Mouse (Mus musculus): Measurements from ENCODE around the gene Tnpo1.

The Tnpo1 gene

DNA sequence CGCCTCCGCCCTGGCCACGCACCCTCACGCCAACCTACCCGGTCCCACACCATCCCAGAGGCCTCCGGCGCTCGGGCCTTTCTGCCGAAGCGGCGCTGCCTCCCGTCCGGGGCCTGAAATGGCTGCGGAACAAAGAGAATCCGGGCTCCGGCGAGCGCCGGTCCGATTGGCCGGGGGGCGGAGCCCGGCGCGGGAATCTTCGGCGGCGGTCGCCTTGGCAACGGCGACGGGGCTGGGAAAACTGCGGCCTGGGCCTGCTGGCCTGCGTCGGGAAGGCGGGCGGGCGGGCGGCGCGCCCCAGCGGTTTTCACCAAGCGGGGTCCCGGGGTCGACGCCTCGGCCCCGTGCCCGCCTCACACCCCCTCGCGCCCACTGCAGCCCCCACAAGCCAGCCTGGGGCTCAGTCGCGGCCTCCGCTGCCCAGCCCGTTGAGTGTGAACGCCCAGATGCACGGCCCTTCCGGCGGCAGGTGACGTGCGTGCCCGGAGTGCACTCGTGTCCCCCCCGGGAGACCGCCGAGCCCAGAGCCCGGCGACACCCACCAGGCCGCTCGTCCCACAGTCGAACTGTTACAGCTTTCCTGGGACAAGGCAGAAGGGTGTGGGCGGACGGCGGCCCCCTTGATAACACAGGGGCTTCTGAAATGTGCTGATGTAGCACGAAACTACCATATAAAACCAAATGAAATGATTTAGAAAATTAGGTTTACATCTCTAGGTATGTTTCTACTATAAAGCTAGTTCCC lies at the start of gene Tnpo1:
TSS of gene Tnpo1 (minus strand) at position 172 of the 745 bp plus-strand sequence.
- peak; percentile 92 for DNase-seq (ENCODE audit: low spot score in 2 of 2)

DNA sequence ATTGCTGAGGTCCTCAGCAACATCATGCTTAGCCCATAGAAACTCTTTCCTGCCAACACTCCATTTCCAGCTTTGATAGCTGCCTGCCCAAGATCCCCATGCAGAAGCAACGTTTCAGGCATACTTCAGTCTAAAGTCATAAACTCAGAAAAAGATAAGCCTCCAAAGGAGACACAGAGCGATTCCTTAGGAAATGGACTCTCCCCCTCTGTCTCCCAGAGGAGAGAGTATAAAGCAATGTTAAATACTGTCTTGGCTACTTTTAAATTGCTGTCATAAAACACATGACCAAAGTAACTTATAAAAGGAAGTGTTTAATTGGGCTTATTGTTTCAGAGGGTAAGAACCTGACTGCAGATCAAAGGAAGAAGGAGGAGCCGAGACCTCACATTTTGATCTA lies 45.9 kb upstream of the Tnpo1 start:
- DNase-seq (ENCODE audit: low spot score in 2 of 2): no peak

DNA sequence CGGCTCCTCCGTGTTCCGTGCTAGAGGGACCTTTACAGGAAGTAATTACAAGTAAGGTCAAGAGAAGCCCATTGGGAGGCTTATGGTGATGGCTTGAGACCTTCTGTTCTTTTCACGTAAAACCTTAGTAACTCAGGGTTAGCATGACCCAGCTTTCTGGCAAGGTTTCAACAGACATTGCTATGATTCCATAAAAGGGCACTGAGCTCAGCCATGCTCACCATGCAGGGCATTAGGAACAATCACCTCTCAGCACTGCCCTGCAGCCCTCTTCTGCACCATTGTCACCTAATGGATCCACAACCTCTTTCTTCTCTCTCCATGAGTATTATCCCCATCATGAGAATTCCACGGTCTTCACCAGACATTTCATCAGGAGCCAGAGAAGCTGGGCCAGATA lies 45.5 kb upstream of the Tnpo1 start:
- no peak for DNase-seq (ENCODE audit: low spot score in 2 of 2)

DNA sequence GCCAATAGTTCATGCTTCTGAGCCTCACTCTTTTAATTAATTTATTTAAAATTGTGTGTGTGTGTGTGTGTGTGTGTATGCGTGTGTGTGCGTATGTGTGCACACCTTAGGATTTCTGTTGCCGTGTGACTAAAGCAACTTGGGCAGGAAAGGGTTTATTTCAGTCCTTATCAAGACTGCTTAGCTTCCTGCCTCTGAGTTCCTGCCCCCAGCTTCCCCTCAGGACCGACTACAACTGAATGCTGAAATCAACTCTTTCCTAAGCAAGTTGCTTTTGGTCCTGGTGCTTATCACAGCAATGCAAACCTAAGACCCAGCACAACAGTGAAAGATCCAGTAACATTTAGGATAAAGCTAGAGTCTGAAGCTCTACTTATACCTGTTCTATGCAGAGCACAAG lies 42.3 kb upstream of the Tnpo1 start:
- DNase-seq (ENCODE audit: low spot score in 2 of 2): no peak

DNA sequence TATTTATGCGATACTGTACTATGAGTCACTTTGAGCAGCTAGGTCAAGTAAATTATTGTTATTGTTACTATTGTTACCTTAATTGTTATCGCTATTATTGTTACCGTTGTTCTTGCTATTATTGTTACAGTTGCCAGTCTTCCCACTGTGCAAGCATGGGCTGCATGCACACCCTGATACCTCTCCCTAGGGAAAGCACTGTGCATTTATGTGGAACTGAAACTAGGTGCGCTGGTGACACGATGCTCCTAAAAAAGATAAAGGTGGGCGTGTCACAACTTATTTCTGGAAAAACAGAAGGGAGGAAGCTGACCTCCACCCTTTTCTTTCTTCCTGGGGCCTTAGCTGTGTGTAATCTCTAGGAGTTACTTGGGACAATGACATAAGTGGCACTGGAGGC lies 41.8 kb upstream of the Tnpo1 start:
- no peak for DNase-seq (ENCODE audit: low spot score in 2 of 2)

DNA sequence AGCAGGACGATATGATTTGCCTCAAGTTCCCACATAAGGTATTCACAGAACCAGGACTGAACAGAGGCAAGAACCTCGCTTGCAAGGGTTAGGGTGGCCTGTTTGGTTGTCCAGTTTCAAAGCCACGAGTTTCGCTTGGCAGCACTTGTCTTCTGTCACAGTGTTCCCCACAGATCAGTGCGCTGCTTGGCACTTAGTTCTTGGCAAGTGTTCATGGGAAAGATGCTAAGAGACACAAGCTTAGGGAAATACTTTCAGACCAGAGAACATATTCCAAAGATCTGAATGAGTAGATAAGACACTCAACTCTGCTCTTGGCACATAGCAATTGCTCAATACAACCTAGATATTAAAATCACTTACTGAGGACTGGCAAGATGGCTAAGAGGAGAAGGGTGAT lies 40.4 kb upstream of the Tnpo1 start:
- DNase-seq (ENCODE audit: low spot score in 2 of 2): no peak

DNA sequence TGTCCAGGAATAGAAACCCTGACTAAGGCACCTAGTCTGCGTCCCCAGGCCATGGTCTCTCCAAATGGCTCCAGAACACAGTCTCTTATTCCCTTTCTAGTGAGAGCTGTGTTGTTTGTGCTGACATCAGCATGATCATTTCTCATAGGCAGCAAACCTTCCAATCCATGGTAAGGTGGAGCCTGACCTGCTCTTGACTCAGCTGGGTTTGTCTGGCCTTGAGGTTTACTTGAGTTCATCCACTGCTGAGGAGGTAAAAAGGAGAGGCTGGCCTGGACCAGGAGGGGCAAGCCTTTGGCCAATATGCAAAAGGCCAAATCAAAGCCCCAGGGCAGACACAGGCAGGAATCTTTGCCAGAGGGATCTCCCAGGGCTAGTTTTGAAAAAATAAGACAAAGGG lies 37.4 kb upstream of the Tnpo1 start:
- DNase-seq (ENCODE audit: low spot score in 2 of 2): no peak

DNA sequence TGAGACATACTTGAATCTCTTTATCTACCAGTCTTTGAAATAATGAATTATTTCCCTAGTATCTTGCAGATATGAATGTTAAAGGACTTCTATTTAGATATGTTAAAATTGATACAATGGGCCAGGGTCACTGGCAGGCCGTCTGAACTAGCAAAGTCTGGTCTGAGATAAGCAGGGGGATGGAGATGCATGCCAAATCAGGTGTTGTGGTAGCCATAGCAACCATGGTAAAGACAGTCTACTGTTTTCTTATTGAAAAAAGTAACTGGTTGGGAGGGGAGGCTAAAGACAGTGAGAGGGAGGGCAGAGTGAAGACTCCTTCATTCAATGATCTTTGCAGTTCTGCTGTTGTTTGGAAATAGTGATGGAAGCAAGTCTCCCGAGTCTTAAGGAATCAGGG lies 32.0 kb upstream of the Tnpo1 start:
- DNase-seq (ENCODE audit: low spot score in 2 of 2): no peak

DNA sequence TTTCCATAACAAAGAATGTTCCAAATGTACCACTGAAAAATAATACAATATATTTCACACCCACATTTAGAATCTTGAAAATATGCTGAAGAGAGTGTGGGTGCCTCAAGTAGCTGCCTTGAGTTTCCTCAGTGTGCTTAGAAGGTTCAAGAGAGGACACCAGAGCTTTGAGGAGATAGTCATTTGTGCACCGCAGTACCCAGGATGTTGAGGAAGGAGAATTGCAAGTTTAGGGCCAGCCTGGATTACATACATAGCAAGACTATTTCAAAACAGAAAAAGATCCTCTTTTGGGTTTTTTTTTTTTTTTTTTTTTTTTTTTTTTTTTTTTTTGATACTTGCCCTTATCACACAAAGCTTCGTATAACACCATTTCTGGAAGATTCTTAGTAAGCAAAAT lies 30.0 kb upstream of the Tnpo1 start:
- DNase-seq (ENCODE audit: low spot score in 2 of 2): no peak

DNA sequence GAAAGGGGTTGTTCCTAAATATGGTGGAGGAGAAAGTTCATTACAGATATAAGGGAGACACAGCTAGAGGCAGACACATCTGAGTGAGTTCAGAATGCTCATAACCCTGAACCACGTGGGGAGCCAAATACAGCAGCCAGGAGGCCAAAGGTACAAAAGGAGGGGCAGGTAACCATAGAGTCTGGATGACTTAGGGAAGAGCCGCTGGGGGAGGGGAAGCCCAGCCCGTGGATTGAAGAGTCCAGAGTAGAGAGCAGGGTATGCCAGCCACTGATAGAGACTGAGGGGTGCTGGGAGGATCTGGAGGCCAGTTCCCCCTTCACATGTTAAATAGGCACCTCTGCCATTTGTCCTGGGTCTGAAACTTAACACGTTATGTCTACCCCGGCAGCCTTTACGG lies 29.5 kb upstream of the Tnpo1 start:
- DNase-seq (ENCODE audit: low spot score in 2 of 2): no peak

DNA sequence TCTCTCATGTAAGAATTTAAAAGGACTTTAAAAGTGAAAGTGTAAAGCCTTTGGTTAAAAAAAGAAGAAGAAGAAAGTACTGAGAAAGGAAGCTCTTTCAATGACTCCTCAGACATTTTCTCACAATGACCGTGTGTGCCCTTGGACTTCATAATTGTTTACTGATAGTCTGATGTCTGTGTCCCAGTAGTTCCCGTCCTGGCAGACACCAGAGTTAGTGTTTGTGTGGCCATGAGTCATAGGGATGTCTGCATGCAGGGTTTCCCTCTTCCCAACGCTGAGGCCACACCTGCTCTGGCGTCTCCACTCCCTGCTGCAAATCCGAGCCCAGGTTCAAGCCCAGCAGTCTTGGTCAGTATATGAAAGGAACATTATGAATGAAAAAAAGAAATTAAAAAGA lies 29.0 kb upstream of the Tnpo1 start:
- peak; percentile 25 to 45 for DNase-seq (ENCODE audit: low spot score in 2 of 2)

DNA sequence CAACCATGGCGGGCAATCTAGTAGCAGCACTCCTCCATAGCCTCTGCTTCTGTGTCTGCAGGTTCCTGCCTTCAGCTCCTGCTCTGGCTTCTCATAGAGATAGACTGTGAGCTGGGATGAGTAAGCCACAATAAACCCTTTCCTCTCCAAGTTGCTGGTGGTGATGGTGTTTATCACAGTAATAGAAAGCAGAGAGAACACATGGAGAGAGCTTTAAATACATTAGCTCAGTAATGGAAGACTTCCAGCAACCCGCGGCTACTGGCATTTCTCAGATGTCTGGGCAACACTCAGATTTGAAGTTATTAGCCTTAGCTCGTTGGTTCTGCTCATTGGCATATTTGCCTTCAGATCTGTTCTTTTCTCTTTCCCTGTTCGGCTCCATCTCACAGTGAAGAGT lies 27.6 kb upstream of the Tnpo1 start:
- DNase-seq (ENCODE audit: low spot score in 2 of 2): no peak

DNA sequence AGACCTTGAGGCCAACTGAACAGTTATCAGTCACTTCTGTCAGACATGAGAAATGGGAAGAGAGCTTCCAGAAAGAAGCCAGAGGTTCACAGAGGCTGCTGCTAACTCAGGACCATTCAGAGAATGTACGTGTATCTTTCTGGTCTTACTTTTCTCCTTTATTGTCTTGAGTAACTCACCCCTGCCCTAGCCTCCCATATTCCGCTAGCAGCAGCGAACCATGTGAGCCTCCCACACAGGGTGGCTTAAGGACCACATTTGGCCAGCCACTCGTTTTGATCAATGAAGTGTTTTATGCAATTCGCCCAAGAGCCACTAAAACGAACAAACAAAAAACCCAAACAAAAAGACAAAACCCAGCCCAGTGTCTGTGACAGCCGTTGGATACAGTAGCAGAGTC lies 25.8 kb upstream of the Tnpo1 start:
- no peak for DNase-seq (ENCODE audit: low spot score in 2 of 2)

DNA sequence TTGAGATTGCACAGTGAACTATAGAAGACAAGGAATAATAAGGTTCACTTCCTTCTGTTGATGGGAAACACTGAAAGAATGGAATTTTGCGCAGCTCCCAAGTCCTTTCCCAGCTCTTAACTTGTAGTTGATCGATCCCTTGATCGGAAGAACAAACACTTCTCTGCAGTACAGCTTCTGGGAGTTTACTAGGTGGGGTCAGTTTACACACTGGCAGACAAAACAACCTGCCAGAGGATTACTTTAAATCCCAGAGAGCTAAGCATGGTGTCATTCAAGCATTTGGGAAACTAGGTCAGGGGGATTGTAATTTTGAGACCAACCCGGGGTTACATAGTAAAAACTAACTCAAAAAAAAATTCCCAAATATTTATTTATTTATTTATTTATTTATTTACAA lies 22.0 kb upstream of the Tnpo1 start:
- no peak for DNase-seq (ENCODE audit: low spot score in 2 of 2)

DNA sequence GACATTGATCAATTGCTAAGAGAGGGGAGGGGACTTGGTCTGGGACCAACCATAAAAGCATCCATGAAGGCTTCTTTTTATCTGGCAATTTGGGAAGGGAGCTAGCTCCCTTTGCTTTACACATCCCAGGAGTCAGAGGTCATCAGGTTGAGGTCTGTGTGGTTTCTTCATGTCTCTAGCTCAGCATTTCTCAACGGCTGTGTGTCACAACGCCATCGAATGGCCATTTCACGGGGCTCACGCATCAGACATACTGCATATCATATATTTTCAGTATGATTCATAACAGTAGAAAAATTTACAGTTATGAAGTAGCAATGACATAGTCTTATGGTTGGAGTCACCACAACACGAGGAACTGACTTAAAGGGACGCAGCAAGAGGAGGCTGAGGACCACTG lies 20.2 kb upstream of the Tnpo1 start:
- DNase-seq (ENCODE audit: low spot score in 2 of 2): no peak

DNA sequence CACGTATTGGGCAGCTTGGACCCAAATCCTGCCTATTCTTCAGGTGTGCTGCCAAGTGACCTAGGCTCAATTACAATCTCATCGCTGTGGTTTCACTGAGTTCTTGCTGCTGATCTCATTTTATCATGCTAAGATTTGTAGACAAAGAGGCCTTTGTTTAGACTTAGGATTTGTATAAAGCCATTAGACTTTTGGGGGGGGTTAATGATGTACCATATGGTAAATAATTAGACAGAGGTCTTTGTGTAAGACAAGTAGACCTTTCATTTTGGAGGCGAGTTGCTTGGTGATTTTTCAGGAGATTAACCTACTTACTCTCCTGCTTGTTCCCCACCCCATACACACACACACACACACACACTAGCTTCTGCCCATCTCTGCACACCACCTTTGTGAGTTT lies 19.7 kb upstream of the Tnpo1 start:
- no peak for DNase-seq (ENCODE audit: low spot score in 2 of 2)

DNA sequence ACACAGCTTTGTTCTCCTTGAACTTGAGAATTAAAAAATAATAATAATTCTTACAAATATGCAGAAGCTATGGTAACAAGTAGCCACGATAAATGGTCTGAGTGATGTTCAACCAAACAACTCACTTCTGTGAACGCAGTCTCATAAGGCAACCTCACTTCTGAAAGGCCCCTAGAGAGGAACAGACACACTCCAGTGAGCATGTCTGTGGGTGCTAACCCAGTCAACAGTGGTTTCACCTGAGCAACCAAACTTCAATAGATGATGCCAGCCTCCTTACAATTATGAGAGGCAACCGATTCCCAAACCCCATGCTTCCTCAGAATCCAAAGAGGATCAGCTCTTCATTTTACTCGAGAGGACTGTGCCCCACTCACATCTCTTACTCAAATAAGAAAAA lies 19.2 kb upstream of the Tnpo1 start:
- no peak for DNase-seq (ENCODE audit: low spot score in 2 of 2)

DNA sequence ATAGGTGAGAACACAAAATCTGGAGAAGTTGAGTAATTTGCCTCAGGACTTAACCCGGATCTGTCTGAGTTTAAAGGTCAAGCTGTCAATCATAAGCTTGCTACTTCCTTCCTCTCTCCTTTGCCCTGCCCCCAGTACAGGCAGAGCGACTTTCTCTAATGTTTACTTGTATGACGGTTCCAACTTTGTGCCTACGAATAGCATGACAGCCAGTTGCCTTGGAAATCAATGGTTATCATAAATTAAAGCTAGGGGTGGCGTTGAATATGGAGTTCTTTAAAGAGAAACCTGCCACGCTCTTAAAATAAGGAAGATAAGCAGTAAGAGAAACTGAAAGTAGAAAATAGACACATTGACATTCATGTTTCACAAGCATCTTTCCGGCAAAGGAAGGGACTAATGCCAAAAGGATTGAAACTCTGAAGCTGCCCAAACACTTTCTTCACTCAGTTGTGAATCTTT lies 18.5 kb upstream of the Tnpo1 start:
- DNase-seq (ENCODE audit: low spot score in 2 of 2): peak; percentile 37 to 49

DNA sequence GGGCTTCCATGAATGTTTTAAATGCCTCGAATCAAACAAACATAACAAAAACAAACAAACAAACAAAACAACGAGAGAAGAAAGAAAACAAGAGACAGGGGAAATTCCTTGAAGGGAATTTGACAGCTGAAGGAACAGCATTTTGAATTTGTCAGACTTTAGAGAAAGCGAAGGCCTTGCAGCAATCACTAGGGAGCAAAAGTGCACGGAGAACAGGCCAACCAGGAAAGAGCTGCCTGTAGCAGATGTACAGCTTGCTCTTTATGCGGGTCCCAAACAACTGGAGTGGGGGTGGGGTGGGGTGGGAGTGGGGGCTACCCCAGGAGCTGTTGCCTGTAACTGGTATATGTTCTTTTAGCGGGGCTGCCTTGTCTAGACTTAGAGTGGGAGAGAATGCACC lies 16.2 kb upstream of the Tnpo1 start:
- DNase-seq (ENCODE audit: low spot score in 2 of 2): no peak

DNA sequence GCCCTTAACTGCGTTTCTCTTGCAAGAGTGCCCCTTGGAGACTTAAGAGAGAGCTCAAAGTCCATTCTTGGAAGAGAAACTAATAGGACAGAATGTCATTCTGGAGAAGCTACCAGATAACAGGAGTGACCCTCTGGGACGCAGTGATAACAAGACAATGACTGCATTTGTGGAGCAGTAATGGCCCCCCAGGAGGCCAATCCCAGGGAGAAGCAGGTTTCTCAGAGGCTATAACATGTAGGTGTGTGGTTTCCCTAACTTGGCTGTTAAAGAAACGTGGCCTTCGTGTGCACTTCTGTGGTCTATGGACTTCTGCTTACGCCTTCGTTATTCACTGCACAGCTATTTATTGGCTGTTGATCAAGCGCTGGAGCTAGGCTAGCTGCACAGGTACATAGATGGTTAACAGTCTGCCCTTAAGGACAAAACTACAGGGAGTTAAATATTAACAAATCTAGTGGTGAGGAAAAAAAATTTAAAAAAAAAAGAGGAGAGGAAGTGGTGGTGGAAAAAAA lies 15.7 kb upstream of the Tnpo1 start:
- no peak for DNase-seq (ENCODE audit: low spot score in 2 of 2)

DNA sequence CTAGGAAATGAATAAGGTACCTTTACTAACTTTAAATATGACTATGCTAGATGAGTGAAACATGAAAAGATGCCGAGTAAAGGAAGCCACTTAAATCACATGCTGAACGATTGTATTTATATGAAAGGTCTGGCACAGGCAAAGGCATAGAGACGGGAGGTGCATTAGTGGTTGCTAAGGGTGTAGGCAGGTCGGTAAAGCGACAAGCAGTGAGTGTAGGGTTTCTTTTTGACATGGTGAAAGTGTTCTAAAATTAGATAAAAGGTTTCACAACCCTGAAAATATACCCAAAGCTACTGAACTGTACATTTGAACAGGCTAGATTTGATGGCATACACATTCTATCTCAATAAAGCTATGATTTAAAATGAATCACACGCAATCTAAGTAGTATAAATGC lies 10.9 kb upstream of the Tnpo1 start:
- no peak for DNase-seq (ENCODE audit: low spot score in 2 of 2)

DNA sequence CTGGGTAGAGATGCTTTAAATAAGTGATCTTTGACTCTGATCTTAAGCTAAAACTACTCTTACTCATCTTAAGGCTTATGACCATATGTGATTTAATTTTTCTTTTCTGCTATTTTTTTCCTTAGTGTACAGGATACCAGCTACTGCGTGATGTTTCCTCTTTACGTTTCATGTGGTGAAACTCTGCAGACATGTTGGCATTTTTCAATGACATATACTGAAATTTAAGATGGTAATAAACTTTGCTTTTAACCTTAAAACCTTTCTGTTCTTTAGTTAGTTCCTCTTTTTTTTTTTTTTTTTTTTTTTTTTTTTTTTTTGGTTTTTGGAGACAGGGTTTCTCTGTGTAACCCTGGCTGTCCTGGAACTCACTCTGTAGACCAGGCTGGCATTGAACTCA lies 2.7 kb upstream of the Tnpo1 start:
- no peak for DNase-seq (ENCODE audit: low spot score in 2 of 2)

DNA sequence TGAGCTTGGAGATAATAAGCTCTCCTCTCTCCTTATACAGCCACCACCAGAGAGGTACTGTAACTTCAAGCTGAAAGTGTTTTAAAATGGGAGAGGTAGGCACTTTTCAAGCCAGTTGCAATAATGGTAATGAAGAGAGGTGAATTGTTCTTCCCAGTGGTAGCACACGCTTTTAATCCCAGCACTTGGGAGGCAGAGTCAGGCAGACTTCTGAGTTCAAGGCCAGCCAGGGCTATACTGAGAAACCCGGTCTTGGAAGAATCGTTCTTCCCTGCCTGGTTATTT lies 716 bp upstream of the Tnpo1 start:
- no peak for DNase-seq (ENCODE audit: low spot score in 2 of 2)

DNA sequence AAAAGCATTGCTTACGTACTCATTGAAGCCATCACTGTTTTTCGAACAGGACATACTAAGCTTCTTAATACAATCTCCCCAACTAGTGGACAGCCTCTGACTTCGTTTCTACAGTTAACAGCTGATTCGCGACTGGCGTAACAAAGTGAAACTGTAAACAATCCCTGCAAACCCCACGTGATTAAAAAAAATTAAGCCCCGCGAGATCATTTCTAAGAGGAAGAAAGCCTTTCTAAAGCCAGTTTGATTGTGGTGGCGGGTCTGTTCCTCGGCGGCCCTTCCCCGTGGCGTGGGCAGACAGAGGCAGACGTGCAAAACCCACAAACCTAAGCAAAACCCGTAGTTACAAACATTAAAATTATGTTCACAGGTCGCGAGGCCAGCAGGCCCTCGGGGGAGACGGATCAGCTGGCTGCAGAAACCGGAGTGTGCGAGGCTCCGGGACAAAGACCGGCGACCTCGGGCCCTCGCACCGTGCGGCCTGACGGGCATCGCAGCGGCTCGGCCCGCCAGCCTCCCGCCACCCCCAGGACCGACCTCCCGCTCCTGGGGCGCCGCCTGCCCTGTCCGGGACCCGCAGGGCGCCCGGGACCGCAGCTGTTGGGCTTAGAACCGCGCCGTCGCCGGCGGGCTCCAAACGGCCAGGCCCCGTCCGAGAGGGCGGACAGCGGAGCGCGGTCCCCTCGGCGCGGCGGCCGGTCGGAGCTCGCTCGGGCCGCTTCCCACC lies 535 bp downstream of the Tnpo1 start:
- peak; percentile 48 to 57 for DNase-seq (ENCODE audit: low spot score in 2 of 2)

Measured in urinary bladder, postnatal 36 days (tissue).